Mouse (Mus musculus) neural tube, embryonic 13.5 days (tissue): ENCODE results near the gene Trip10. TPM values are rescaled to one million over a fixed set of nuclear protein-coding genes. Genes with fewer than 3 reads are reported as not detected.

Source experiments
- ATAC-seq: fragments of 200-750 bp; cut with Nextera tagmentation; 2 replicates; pipeline ENCODE4 v1.8.0; 2017; ENCODE audit warnings: low read depth, mild to moderate bottlenecking, moderate TSS enrichment, moderate library complexity
- H3K27ac ChIP-seq: fragments of 300-500 bp; sonication (generic); replicated peaks from 2 replicates; pipeline ENCODE4 v1.5.1; 2015; ENCODE audit warnings: moderate library complexity, mild to moderate bottlenecking, inconsistent platforms
- H3K27me3 ChIP-seq: fragments of 300-500 bp; sonication (generic); 2 replicates; pipeline ENCODE4 v1.6.1; 2015; ENCODE audit warnings: mild to moderate bottlenecking, inconsistent platforms
- H3K36me3 ChIP-seq: fragments of 300-500 bp; sonication (generic); 2 replicates; pipeline ENCODE4 v1.6.1; 2015; ENCODE audit warnings: mild to moderate bottlenecking, inconsistent platforms
- H3K4me1 ChIP-seq: fragments of 300-500 bp; sonication (generic); replicated peaks from 2 replicates; pipeline ENCODE4 v1.6.1; 2015; ENCODE audit warnings: inconsistent platforms
- H3K4me2 ChIP-seq: fragments of 300-500 bp; sonication (generic); 2 replicates; pipeline ENCODE4 v1.6.1; 2015; ENCODE audit warnings: inconsistent platforms, mild to moderate bottlenecking, moderate library complexity
- H3K4me3 ChIP-seq: fragments of 300-500 bp; sonication (generic); 2 replicates; pipeline ENCODE4 v1.5.1; 2015; ENCODE audit warnings: mild to moderate bottlenecking, inconsistent platforms
- H3K9ac ChIP-seq: fragments of 300-500 bp; sonication (generic); 2 replicates; pipeline ENCODE4 v1.6.1; 2015; ENCODE audit warnings: moderate library complexity, mild to moderate bottlenecking, inconsistent platforms
- H3K9me3 ChIP-seq: fragments of 300-500 bp; sonication (generic); 2 replicates; pipeline ENCODE4 v1.6.1; 2016; ENCODE audit warnings: inconsistent platforms
- WGBS: fragments of 180-500 bp; shearing (Covaris S2); methylation state at CpG from one replicate; pipeline ENCODE4 v1.1.7; 2015; 5-methylcytosine and 5-hydroxymethylcytosine counted together
- polyA plus RNA-seq: library from polyadenylated mRNA; unstranded; fragments of >200 nt; fragmentation: Nextera tagmentation; extraction: Ambion mirVana; gene quantifications from 2 replicates; pipeline ENCODE4 v1.2.1, GENCODE M21; 2015

Trip10 gene
- polyA plus RNA-seq, 1 experiment from 2014 or later = 15.4 TPM

- Histone ChIP-seq H3K36me3 (peaks cover 51% of the 10 kb centered on the region), H3K27me3 (no peaks in the 10 kb centered on the region)
- WGBS = 96% methylated on average over 3 of the region's 3 CpGs
These were observed 8.9 kb downstream of the Trip10 start for GRCm38 (mm10) chr17:57258191-57258590.

DNA sequence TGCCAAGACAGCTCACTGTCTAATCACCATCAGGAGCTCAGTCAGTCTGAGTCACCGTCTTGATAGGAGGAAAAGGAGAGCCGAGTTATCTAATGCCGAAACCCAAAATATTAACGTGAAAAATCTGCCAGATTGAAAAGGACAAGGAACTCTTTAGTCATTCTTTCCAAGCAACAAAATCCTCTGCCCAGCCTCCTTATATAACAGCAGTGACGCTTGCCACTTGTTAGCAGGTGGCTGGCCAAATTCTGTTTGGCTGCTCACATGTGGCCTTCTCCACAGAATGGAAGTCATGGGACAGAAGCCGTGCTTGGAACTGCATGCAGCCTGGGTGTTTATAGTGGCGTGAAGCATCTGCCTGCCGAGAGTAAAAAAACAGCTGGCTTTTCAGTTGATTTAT is 10.5 kb downstream of the Trip10 start:
- Histone ChIP-seq H3K9ac (no peak overlapping the region), H3K36me3 (peaks cover 43% of the 10 kb centered on the region), H3K27ac (no peak overlapping the region), H3K4me3 (no peak overlapping the region), H3K4me1 (no peaks in the 10 kb centered on the region), H3K9me3 (no peaks in the 10 kb centered on the region), H3K4me2 (no peak overlapping the region), H3K27me3 (no peaks in the 10 kb centered on the region)
- no peak for ATAC-seq
- WGBS = 91% methylated on average over 8 of the region's 8 CpGs

More at GRCm38 (mm10) chr17:57258191-57258590, 8.9 kb downstream of the Trip10 start:
- no peak overlapping the region for H3K4me3 ChIP-seq
- no peaks in the 10 kb centered on the region for H3K9me3 ChIP-seq
- ATAC-seq = no peak
- no peak overlapping the region for H3K27ac ChIP-seq
- H3K4me2 ChIP-seq = no peak overlapping the region
- H3K4me1 ChIP-seq = no peaks in the 10 kb centered on the region
- H3K9ac ChIP-seq = no peak overlapping the region

DNA sequence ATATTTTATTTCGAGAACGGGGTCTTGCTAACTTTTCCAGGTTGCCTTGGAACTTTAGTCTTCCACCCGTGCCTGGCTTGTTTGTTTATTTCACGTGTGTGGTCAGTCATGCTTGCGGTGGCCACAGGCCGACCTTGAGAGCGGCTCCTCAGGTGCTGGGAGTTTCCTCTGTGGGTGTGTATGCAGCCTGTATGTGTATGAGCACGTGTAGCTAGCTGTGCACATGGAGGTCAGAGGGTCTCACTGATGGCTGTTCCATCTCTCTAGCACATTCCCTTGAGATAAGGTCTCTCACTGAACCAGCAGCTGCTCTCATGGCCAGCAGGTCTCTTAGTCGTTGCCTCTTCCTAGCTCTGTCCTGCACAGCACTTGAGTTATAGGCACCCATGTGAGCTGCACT is 11.1 kb downstream of the Trip10 start:
- no peak overlapping the region for H3K9ac ChIP-seq
- peaks cover 37% of the 10 kb centered on the region for H3K36me3 ChIP-seq
- no peaks in the 10 kb centered on the region for H3K27me3 ChIP-seq
- H3K4me3 ChIP-seq = no peak overlapping the region
- ATAC-seq = no peak
- WGBS = 89% methylated on average over 9 of the region's 9 CpGs
- H3K4me1 ChIP-seq = no peaks in the 10 kb centered on the region
- H3K4me2 ChIP-seq = no peak overlapping the region
- no peak overlapping the region for H3K27ac ChIP-seq
- H3K9me3 ChIP-seq = no peaks in the 10 kb centered on the region

GRCm38 (mm10) chr17:57261286-57261685 is 12.0 kb downstream of the Trip10 start:
- no peak overlapping the region for H3K9ac ChIP-seq
- H3K4me1 ChIP-seq = no peaks in the 10 kb centered on the region
- peaks cover 34% of the 10 kb centered on the region for H3K36me3 ChIP-seq
- no peak overlapping the region for H3K27ac ChIP-seq
- ATAC-seq = no peak
- no peaks in the 10 kb centered on the region for H3K9me3 ChIP-seq
- 94% methylated on average over 4 of the region's 4 CpGs for WGBS
- no peak overlapping the region for H3K4me3 ChIP-seq
- H3K27me3 ChIP-seq = no peaks in the 10 kb centered on the region
- H3K4me2 ChIP-seq = no peak overlapping the region

- Histone ChIP-seq H3K4me2 (no peak overlapping the region), H3K4me3 (no peak overlapping the region), H3K9me3 (no peaks in the 10 kb centered on the region), H3K27me3 (no peaks in the 10 kb centered on the region), H3K27ac (no peak overlapping the region), H3K9ac (no peak overlapping the region), H3K36me3 (peaks cover 31% of the 10 kb centered on the region), H3K4me1 (no peaks in the 10 kb centered on the region)
- no peak for ATAC-seq
- WGBS = 41% methylated on average over 1 of the region's 1 CpGs
These were observed 12.5 kb downstream of the Trip10 start for GRCm38 (mm10) chr17:57261796-57262195.

GRCm38 (mm10) chr17:57262901-57263550 is 13.8 kb downstream of the Trip10 start:
- no peak for ATAC-seq
- peaks cover 23% of the 10 kb centered on the region for H3K36me3 ChIP-seq
- H3K4me2 ChIP-seq = no peak overlapping the region
- WGBS = 92% methylated on average over 17 of the region's 17 CpGs
- no peaks in the 10 kb centered on the region for H3K4me1 ChIP-seq
- no peaks in the 10 kb centered on the region for H3K27me3 ChIP-seq
- no peaks in the 10 kb centered on the region for H3K9me3 ChIP-seq
- H3K9ac ChIP-seq = no peak overlapping the region
- no peak overlapping the region for H3K4me3 ChIP-seq
- H3K27ac ChIP-seq = no peak overlapping the region

DNA sequence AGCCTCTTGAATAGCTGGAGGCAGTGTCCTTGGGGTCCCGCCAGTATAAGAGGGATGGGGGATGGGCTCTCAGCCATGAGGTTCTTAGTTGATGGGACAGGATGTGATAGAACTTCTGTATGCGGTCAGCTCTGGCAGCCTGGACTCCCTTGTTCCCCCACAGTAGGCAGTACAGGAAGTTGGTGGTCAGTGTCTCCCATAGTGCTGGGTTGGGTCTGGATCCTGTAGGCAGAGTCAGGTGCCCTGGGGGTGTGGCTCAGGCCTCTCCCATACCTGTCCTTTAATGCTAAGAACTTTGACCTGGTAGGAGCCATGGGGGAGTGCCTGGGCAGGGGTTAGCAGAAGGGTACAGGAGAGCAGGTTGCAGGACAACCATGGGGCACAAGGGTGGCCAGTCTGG is 14.9 kb downstream of the Trip10 start:
- Histone ChIP-seq H3K27me3 (no peaks in the 10 kb centered on the region), H3K4me1 (no peaks in the 10 kb centered on the region), H3K4me3 (no peak overlapping the region), H3K27ac (no peak overlapping the region), H3K4me2 (no peak overlapping the region), H3K9me3 (no peaks in the 10 kb centered on the region), H3K36me3 (peaks cover 23% of the 10 kb centered on the region), H3K9ac (no peak overlapping the region)
- no peak for ATAC-seq
- WGBS = 85% methylated on average over 2 of the region's 2 CpGs

DNA sequence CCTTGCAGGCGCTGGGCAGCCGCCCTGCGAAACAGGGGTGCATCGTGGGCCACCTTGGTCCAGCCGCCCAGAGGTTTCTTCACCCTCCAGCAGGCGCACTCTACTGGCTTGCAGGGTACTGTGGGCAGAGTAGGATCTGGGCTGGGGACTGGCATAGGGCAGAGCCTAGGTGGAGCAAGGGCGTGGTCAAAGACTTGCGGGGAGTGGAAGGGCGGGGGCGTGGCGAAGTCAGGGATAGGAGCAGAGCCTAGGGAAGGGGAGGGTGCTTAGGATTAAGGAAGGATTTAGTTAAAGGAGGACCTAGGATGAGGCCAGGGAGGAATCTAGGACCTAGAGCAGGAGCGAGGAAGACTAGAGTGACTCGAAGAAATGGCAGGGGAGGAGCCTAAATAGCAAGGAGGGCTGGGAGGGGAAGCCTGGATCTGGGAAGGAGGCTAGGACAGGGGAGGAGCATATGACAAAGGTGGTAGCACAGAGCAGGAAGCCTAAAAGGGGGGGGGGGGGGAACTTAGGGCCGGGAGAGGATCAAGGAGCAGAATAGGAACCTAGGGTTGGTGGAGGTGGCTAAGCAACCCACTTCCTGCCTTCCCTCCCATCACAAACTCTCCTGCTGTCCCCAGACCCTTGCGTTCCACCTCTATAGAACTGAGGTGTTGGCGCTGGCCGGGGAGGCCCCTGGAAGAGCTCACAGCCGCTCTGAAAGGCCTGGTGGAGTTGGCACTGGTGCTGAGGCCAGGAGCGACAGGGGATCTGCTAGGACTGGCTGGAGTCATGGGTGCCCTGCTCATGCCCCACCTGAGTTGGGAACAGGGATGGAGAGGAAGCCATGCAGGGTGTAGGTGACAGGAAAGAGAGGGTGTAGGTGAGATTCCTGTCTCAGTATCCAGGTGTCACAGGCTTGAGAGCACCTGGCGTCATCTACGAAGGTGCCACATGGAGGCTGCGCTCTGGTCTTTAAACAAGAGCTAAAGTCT is 16.0 kb downstream of the Trip10 start:
- Histone ChIP-seq H3K36me3 (peaks cover 23% of the 10 kb centered on the region), H3K27me3 (no peaks in the 10 kb centered on the region), H3K9ac (no peak overlapping the region), H3K9me3 (no peaks in the 10 kb centered on the region), H3K4me1 (no peaks in the 10 kb centered on the region), H3K4me2 (peak overlapping the region; percentile 14), H3K4me3 (no peak overlapping the region), H3K27ac (no peak overlapping the region)
- 30% methylated on average over 21 of the region's 22 CpGs for WGBS
- ATAC-seq = no peak; the same call in 1 of the 2 replicates

DNA sequence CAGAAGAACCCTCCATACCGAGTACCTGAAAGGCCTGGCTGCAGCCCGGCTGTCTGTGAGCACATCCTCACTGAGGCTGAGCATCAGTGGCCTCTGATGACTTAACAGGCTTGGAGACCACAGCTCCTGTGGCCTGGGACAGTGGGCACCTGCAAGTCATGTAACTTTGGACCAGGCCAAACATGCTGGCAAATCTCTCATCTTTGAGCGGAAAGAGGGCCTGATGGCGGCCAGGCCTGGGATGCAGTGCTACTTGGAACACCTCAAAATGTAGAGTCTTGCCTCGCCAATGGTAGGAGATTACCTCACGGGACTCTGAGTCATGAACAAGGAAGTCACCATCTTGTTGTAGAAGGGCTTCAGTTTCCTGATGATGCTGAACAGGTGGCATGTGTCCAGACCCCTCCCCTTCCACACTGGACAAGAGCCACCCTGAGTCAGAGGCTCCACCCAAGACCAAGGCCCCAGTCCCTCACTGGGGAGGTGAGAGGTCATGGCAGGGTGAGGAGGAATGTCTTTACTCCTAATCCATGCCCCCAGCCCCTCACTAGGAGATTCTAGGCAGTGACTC is 18.4 kb downstream of the Trip10 start:
- no peaks in the 10 kb centered on the region for H3K4me1 ChIP-seq
- no peaks in the 10 kb centered on the region for H3K9me3 ChIP-seq
- H3K4me3 ChIP-seq = no peak overlapping the region
- ATAC-seq = no peak
- peaks cover 9% of the 10 kb centered on the region for H3K36me3 ChIP-seq
- H3K9ac ChIP-seq = no peak overlapping the region
- no peak overlapping the region for H3K27ac ChIP-seq
- WGBS = 87% methylated on average over 6 of the region's 6 CpGs
- no peak overlapping the region for H3K4me2 ChIP-seq
- peaks cover 10% of the 10 kb centered on the region for H3K27me3 ChIP-seq

GRCm38 (mm10) chr17:57271301-57271700 is 22.0 kb downstream of the Trip10 start:
- no peak for ATAC-seq
- Histone ChIP-seq H3K9me3 (no peaks in the 10 kb centered on the region), H3K4me1 (peaks cover 16% of the 10 kb centered on the region), H3K27ac (no peak overlapping the region), H3K4me3 (no peak overlapping the region), H3K36me3 (no peaks in the 10 kb centered on the region), H3K9ac (no peak overlapping the region), H3K4me2 (no peak overlapping the region), H3K27me3 (peaks cover 47% of the 10 kb centered on the region)
- 66% methylated on average over 9 of the region's 9 CpGs for WGBS

- 39% methylated on average over 7 of the region's 7 CpGs for WGBS
- peaks cover 25% of the 10 kb centered on the region for H3K4me1 ChIP-seq
- ATAC-seq = no peak
These were observed 24.6 kb downstream of the Trip10 start for GRCm38 (mm10) chr17:57273846-57274245.

GRCm38 (mm10) chr17:57274686-57275085 is 25.4 kb downstream of the Trip10 start:
- Histone ChIP-seq H3K4me1 (peaks cover 25% of the 10 kb centered on the region), H3K27me3 (peaks cover 55% of the 10 kb centered on the region), H3K9ac (peak overlapping the region; percentile 64), H3K4me2 (peak overlapping the region; percentile 64), H3K9me3 (no peaks in the 10 kb centered on the region), H3K36me3 (no peaks in the 10 kb centered on the region), H3K27ac (no peak overlapping the region), H3K4me3 (peak overlapping the region; percentile 44)
- no peak for ATAC-seq
- 5% methylated on average over 15 of the region's 15 CpGs for WGBS

More at GRCm38 (mm10) chr17:57273846-57274245, 24.6 kb downstream of the Trip10 start:
- H3K9ac ChIP-seq = no peak overlapping the region
- peaks cover 49% of the 10 kb centered on the region for H3K27me3 ChIP-seq
- no peak overlapping the region for H3K4me3 ChIP-seq
- no peaks in the 10 kb centered on the region for H3K36me3 ChIP-seq
- H3K9me3 ChIP-seq = no peaks in the 10 kb centered on the region
- no peak overlapping the region for H3K4me2 ChIP-seq
- no peak overlapping the region for H3K27ac ChIP-seq
